15 mouse cellular contexts compared by ENCODE assay signal in the genomic region with DNA sequence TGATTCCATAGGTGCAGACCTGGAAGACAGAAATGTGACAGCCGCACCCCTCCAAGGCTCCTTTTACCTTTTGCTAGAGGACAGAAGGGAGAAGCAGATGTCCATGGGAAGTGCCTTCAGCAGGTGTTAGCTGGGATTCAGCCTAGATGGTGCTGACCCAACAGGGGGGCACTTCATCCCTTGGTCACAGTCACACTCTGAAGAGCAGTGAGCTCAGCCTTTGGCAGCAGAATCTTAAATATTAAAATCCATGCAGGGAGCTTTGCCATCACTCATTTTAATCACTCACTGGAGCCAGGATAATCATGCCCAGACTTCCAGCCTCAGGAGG.
DNase-seq lines count a peak whose midpoint lies in the region; ATAC-seq lines count a peak whose summit lies in the region.
"Had no signal": no experiment of that assay in that cellular context is flagged by ENCODE, and none has a peak within 500 bp of the region (broad histone marks: within the 10 kb centered on the region; RNA-seq: fewer than 3 reads in every experiment).

No protein-coding gene starts in this region.

- 0 out of 2 replicates have a peak overlapping the region, but pooled peaks have one; percentile 34 for H3K27ac ChIP-seq in embryonic facial prominence, embryonic 15.5 days (replicated peaks)
- H3K27ac ChIP-seq in embryonic facial prominence, embryonic 10.5 days (replicated peaks): no peak overlapping the region
- no peak overlapping the region for H3K27ac ChIP-seq in midbrain, embryonic 11.5 days (ENCODE audit: low read depth, low read length)
- no peak overlapping the region for H3K27ac ChIP-seq in midbrain, embryonic 10.5 days (replicated peaks)
- H3K27ac ChIP-seq in hindbrain, embryonic 16.5 days (ENCODE audit: low read depth, low read length): peak overlapping the region; percentile 41; the same call in 1 of the 2 replicates
- H3K27ac ChIP-seq: embryonic facial prominence, embryonic 12.5 days; limb, embryonic 13.5 days; neural tube, embryonic 13.5 days had no signal

- H3K36me3 ChIP-seq in embryonic facial prominence, embryonic 15.5 days: no peaks in the 10 kb centered on the region
- H3K36me3 ChIP-seq in embryonic facial prominence, embryonic 10.5 days (replicated peaks): no peaks in the 10 kb centered on the region
- H3K36me3 ChIP-seq in midbrain, embryonic 11.5 days (ENCODE audit: control insufficient read depth, insufficient read depth, low read length): no peaks in the 10 kb centered on the region
- no peaks in the 10 kb centered on the region for H3K36me3 ChIP-seq in midbrain, embryonic 10.5 days
- H3K36me3 ChIP-seq in hindbrain, embryonic 16.5 days (ENCODE audit: control insufficient read depth, insufficient read depth, low read length): no peaks in the 10 kb centered on the region
- H3K36me3 ChIP-seq: embryonic facial prominence, embryonic 12.5 days; limb, embryonic 13.5 days; neural tube, embryonic 13.5 days had no signal

- H3K4me1 ChIP-seq in embryonic facial prominence, embryonic 15.5 days: peaks cover 20% of the 10 kb centered on the region
- peaks cover 25% of the 10 kb centered on the region for H3K4me1 ChIP-seq in embryonic facial prominence, embryonic 10.5 days
- peaks cover 5% of the 10 kb centered on the region; the same call in 1 of the 2 replicates for H3K4me1 ChIP-seq in midbrain, embryonic 11.5 days (ENCODE audit: control insufficient read depth, insufficient read depth, low read length)
- peaks cover 24% of the 10 kb centered on the region for H3K4me1 ChIP-seq in midbrain, embryonic 10.5 days
- H3K4me1 ChIP-seq in hindbrain, embryonic 16.5 days (ENCODE audit: control insufficient read depth, insufficient read depth, low read depth, low read length): peaks cover 2% of the 10 kb centered on the region

- no peak for DNase-seq in embryonic facial prominence, embryonic 10.5 days (ENCODE audit: low spot score)
- peak; percentile 65 for DNase-seq in midbrain, embryonic 11.5 days (ENCODE audit: low spot score, missing footprints)
- DNase-seq in midbrain, embryonic 10.5 days (ENCODE audit: low spot score): no peak
- no peak for DNase-seq in ovary, postnatal 14 days (ENCODE audit: low spot score)
- DNase-seq in spleen, postnatal 36 days (ENCODE audit: low spot score in 2 of 2): no peak
- no peak for DNase-seq in right cerebral cortex, postnatal 36 days (ENCODE audit: low spot score in 2 of 2)
- DNase-seq: adrenal gland, adult 8-10 months; lung, embryonic 14.5 days had no signal

- no peak overlapping the region for H3K4me3 ChIP-seq in embryonic facial prominence, embryonic 15.5 days (replicated peaks)
- no peak overlapping the region for H3K4me3 ChIP-seq in embryonic facial prominence, embryonic 10.5 days
- no peak overlapping the region for H3K4me3 ChIP-seq in midbrain, embryonic 11.5 days (ENCODE audit: low read depth, low read length)
- H3K4me3 ChIP-seq in midbrain, embryonic 10.5 days: no peak overlapping the region
- no peak overlapping the region for H3K4me3 ChIP-seq in hindbrain, embryonic 16.5 days (ENCODE audit: low read length)
- H3K4me3 ChIP-seq: embryonic facial prominence, embryonic 12.5 days; limb, embryonic 13.5 days; neural tube, embryonic 13.5 days had no signal

- 79% methylated on average over 1 of the region's 1 CpGs for WGBS in embryonic facial prominence, embryonic 15.5 days
- WGBS in embryonic facial prominence, embryonic 10.5 days: 61% methylated on average over 1 of the region's 1 CpGs
- 82% methylated on average over 1 of the region's 1 CpGs for WGBS in midbrain, embryonic 11.5 days
- 86% methylated on average over 1 of the region's 1 CpGs for WGBS in midbrain, embryonic 10.5 days
- 47% methylated on average over 1 of the region's 1 CpGs for whole genome bisulfite sequencing in hindbrain, embryonic 16.5 days

- no peaks in the 10 kb centered on the region for H3K27me3 ChIP-seq in embryonic facial prominence, embryonic 15.5 days
- H3K27me3 ChIP-seq in embryonic facial prominence, embryonic 10.5 days (replicated peaks; ENCODE audit: low read depth, poor library complexity, severe bottlenecking): no peaks in the 10 kb centered on the region
- no peaks in the 10 kb centered on the region for H3K27me3 ChIP-seq in midbrain, embryonic 11.5 days (ENCODE audit: control insufficient read depth, insufficient read depth, low read length)
- no peaks in the 10 kb centered on the region for H3K27me3 ChIP-seq in midbrain, embryonic 10.5 days (ENCODE audit: low read depth, poor library complexity, severe bottlenecking)
- H3K27me3 ChIP-seq in hindbrain, embryonic 16.5 days (replicated peaks; ENCODE audit: control insufficient read depth, insufficient read depth, low read length): no peaks in the 10 kb centered on the region
- H3K27me3 ChIP-seq: embryonic facial prominence, embryonic 12.5 days; limb, embryonic 13.5 days; neural tube, embryonic 13.5 days; Patski had no signal

- no peaks in the 10 kb centered on the region for H3K9me3 ChIP-seq in embryonic facial prominence, embryonic 15.5 days (replicated peaks)
- H3K9me3 ChIP-seq in embryonic facial prominence, embryonic 10.5 days: no peaks in the 10 kb centered on the region
- H3K9me3 ChIP-seq in midbrain, embryonic 11.5 days (ENCODE audit: control insufficient read depth, low read length): no peaks in the 10 kb centered on the region
- no peaks in the 10 kb centered on the region for H3K9me3 ChIP-seq in midbrain, embryonic 10.5 days (replicated peaks)
- H3K9me3 ChIP-seq in hindbrain, embryonic 16.5 days (ENCODE audit: control insufficient read depth, low read length): no peaks in the 10 kb centered on the region
- H3K9me3 ChIP-seq: limb, embryonic 13.5 days; neural tube, embryonic 13.5 days had no signal

- no peak overlapping the region for H3K4me2 ChIP-seq in embryonic facial prominence, embryonic 15.5 days (replicated peaks)
- no peak overlapping the region for H3K4me2 ChIP-seq in midbrain, embryonic 11.5 days
- no peak overlapping the region for H3K4me2 ChIP-seq in hindbrain, embryonic 16.5 days (ENCODE audit: low read length)
- H3K4me2 ChIP-seq: embryonic facial prominence, embryonic 12.5 days; limb, embryonic 13.5 days; lung, embryonic 14.5 days; neural tube, embryonic 13.5 days had no signal

- no peak for ATAC-seq in embryonic facial prominence, embryonic 15.5 days (ENCODE audit: insufficient number of reproducible peaks, low FRiP score, low TSS enrichment, low read depth)
- ATAC-seq in midbrain, embryonic 11.5 days (ENCODE audit: low FRiP score): no peak
- ATAC-seq in hindbrain, embryonic 16.5 days: peak; percentile 85
- ATAC-seq: forebrain, embryonic 14.5 days; Patski had no signal

- no peak overlapping the region for H3K9ac ChIP-seq in embryonic facial prominence, embryonic 15.5 days
- H3K9ac ChIP-seq in midbrain, embryonic 11.5 days (ENCODE audit: low read length): no peak overlapping the region
- H3K9ac ChIP-seq in hindbrain, embryonic 16.5 days (ENCODE audit: low read depth, low read length): no peak overlapping the region
- H3K9ac ChIP-seq: embryonic facial prominence, embryonic 12.5 days; limb, embryonic 13.5 days; lung, embryonic 14.5 days; neural tube, embryonic 13.5 days had no signal

Comparison
In these comparisons a context has a peak if more than half of its experiments do, and no peak if none do; other contexts are left out.
1. H3K27ac ChIP-seq: peak in embryonic facial prominence, embryonic 15.5 days (single experiment) and hindbrain, embryonic 16.5 days (single experiment); none in embryonic facial prominence, embryonic 10.5 days (single experiment), midbrain, embryonic 11.5 days (single experiment) and midbrain, embryonic 10.5 days (single experiment).